Mouse (Mus musculus) midbrain, embryonic 12.5 days (tissue): Measurements from ENCODE around the gene Lclat1. TPM values are rescaled to one million over a fixed set of nuclear protein-coding genes. Genes with fewer than 3 reads are reported as not detected.
"Not testable (repeated sequence)": the region's sequence is repeated elsewhere in the genome, so short reads cannot be mapped to it uniquely, and the experiment has no call there.

Source experiments
- ATAC-seq: fragments of 200-750 bp; cut with Nextera tagmentation; 2 replicates; pipeline ENCODE4 v1.8.0; 2017; ENCODE audit warnings: low read depth, moderate TSS enrichment, moderate library complexity; ENCODE audit not compliant: low FRiP score
- H3K27ac ChIP-seq: fragments of 300-500 bp; sonication (generic); replicated peaks from 2 replicates; pipeline ENCODE4 v1.5.1; 2016; ENCODE audit warnings: mild to moderate bottlenecking
- H3K27me3 ChIP-seq: fragments of 300-500 bp; sonication (generic); 2 replicates; pipeline ENCODE4 v1.6.1; 2016; ENCODE audit warnings: mild to moderate bottlenecking
- H3K36me3 ChIP-seq: fragments of 300-500 bp; sonication (generic); 2 replicates; pipeline ENCODE4 v1.6.1; 2016
- H3K4me1 ChIP-seq: fragments of 300-500 bp; sonication (generic); 2 replicates; pipeline ENCODE4 v1.6.1; 2016
- H3K4me2 ChIP-seq: fragments of 300-500 bp; sonication (generic); replicated peaks from 2 replicates; pipeline ENCODE4 v1.6.1; 2016; ENCODE audit warnings: mild to moderate bottlenecking, moderate library complexity
- H3K4me3 ChIP-seq: fragments of 300-500 bp; sonication (generic); 2 replicates; pipeline ENCODE4 v1.5.1; 2016; ENCODE audit warnings: mild to moderate bottlenecking
- H3K9ac ChIP-seq: fragments of 300-500 bp; sonication (generic); replicated peaks from 2 replicates; pipeline ENCODE4 v1.6.1; 2016; ENCODE audit warnings: mild to moderate bottlenecking, moderate library complexity
- H3K9me3 ChIP-seq: fragments of 300-500 bp; sonication (generic); 2 replicates; pipeline ENCODE4 v1.6.1; 2016; ENCODE audit warnings: mild to moderate bottlenecking
- WGBS: fragments of 180-500 bp; shearing (Covaris S2); methylation state at CpG from one replicate; pipeline ENCODE4 v1.1.7; 2016; 5-methylcytosine and 5-hydroxymethylcytosine counted together
- polyA plus RNA-seq: library from polyadenylated mRNA; unstranded; fragments of >200 nt; fragmentation: Nextera tagmentation; extraction: Ambion mirVana; gene quantifications from 2 replicates; pipeline ENCODE4 v1.2.1, GENCODE M21; 2016

The Lclat1 gene
- polyA plus RNA-seq, 1 experiment from 2014 or later, result 8.3 TPM

- not testable (repeated sequence) for H3K4me3 ChIP-seq, H3K4me1 ChIP-seq, H3K27ac ChIP-seq, H3K9me3 ChIP-seq, H3K36me3 ChIP-seq, H3K27me3 ChIP-seq, H3K4me2 ChIP-seq, H3K9ac ChIP-seq, ATAC-seq
- 65% methylated on average over 6 of the region's 6 CpGs for WGBS
Observed at GRCm38 (mm10) chr17:73282702-73283101, 174.9 kb downstream of the Lclat1 start.

- Histone ChIP-seq H3K4me1 (no peaks in the 10 kb centered on the region), H3K4me2 (no peak overlapping the region), H3K27me3 (no peaks in the 10 kb centered on the region), H3K36me3 (no peaks in the 10 kb centered on the region), H3K9me3 (no peaks in the 10 kb centered on the region), H3K9ac (no peak overlapping the region), H3K4me3 (no peak overlapping the region), H3K27ac (no peak overlapping the region)
- WGBS, result 63% methylated on average over 2 of the region's 2 CpGs
- no peak for ATAC-seq
Observed at GRCm38 (mm10) chr17:73284301-73284700, 176.5 kb downstream of the Lclat1 start.

Other genes starting within 250 kb of the Lclat1 start
- gene Lbh, start 189.7 kb upstream of the Lclat1 start, polyA plus RNA-seq, result 3.4 TPM in 2 replicates